Mouse (Mus musculus) small intestine, adult 2 months (tissue): ENCODE measurements around the gene Tead3. TPM values are rescaled to one million over a fixed set of nuclear protein-coding genes. Genes with fewer than 3 reads are reported as not detected.
"Not testable (repeated sequence)": the region's sequence is repeated elsewhere in the genome, so short reads cannot be mapped to it uniquely, and the experiment has no call there.

Experiments used
- H3K27ac ChIP-seq: fragments of 200-500 bp; 2 replicates; pipeline ENCODE4 v1.5.1; 2012; ENCODE audit warnings: low read depth, low read length, control low read depth, inconsistent platforms; ENCODE audit not compliant: insufficient read depth
- H3K27me3 ChIP-seq: fragments of 200-500 bp; 2 replicates; pipeline ENCODE4 v1.6.1; 2012; ENCODE audit warnings: mild to moderate bottlenecking, moderate library complexity, low read length, inconsistent platforms; ENCODE audit not compliant: control insufficient read depth, insufficient read depth
- H3K36me3 ChIP-seq: fragments of 200-500 bp; 2 replicates; pipeline ENCODE4 v1.6.1; 2012; ENCODE audit warnings: mild to moderate bottlenecking, low read length, control low read depth, inconsistent platforms; ENCODE audit not compliant: control insufficient read depth, insufficient read depth
- H3K4me1 ChIP-seq: fragments of 200-500 bp; 2 replicates; pipeline ENCODE4 v1.6.1; 2012; ENCODE audit warnings: low read length, inconsistent platforms, mixed read lengths; ENCODE audit not compliant: control insufficient read depth, insufficient read depth, insufficient read length
- H3K4me3 ChIP-seq: fragments of 200-500 bp; 2 replicates; pipeline ENCODE4 v1.5.1; 2012; ENCODE audit warnings: low read depth, mild to moderate bottlenecking, control low read depth, inconsistent platforms, low read length, moderate library complexity
- CTCF ChIP-seq: fragments of 200-500 bp; IDR thresholded peaks from 2 replicates; pipeline ENCODE4 v1.5.1; 2012; ENCODE audit warnings: low read depth, mild to moderate bottlenecking, control low read depth, inconsistent platforms, low read length, moderate library complexity, mixed read lengths; ENCODE audit not compliant: insufficient replicate concordance, insufficient read length; ENCODE audit errors: extremely low read depth
- POLR2A ChIP-seq: fragments of 200-500 bp; IDR thresholded peaks from 2 replicates; pipeline ENCODE4 v1.6.1; 2012; ENCODE audit warnings: low read depth, mild to moderate bottlenecking, control low read depth, inconsistent platforms, low read length, moderate library complexity
- WGBS: fragments of 180-500 bp; shearing (Covaris S2); methylation state at CpG from one replicate; pipeline ENCODE4 v1.1.7; 2018; 5-methylcytosine and 5-hydroxymethylcytosine counted together
- polyA plus RNA-seq: library from polyadenylated mRNA; depleted of rRNA; stranded (reverse); fragments of >200 nt; gene quantifications from 2 replicates; pipeline ENCODE4 v1.2.3, GENCODE M21; 2012

Tead3 gene
- polyA plus RNA-seq, 1 experiment: 36.7 TPM

DNA sequence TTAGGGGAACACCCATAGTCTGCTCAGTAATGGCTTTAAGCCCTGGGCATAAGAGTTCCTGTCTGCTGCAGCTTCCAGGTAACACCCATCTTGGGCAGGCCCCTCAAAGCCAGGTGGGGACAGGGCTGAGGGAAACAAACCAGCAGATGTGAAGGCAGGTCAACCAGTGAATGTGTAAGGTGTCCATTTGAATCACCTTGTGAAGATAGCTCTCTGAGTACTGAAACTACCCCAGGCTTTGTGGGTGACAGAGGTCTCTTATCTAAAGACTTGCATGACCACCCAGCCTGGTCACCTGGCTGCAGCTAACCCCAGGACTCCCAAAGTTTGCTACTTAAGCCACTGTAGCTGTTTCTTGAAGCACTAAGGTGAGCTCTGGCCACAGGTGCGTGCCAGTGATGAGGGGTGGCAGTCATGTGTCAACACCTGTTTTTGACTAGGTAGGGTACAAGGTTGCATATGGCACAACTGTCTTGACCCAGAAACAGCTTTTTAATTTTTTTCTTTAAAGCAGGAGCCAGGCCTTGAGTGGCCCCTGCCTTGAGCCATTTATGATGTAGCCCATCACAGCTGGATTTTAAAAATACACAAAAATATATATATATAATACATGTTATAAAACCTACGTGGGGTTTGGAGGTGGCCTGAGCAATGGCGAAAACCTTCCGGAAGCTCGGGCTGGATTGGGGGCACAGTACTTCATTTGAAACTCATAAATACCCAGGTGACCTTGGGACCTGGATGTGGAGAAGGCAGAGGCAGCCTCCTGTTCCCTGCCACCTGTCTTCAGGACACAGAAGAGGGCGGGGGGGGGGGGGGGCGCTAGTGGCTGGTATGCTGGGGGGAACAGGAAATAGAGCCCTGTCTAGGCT, 19.1 kb downstream of the Tead3 start:
- no peaks in the 10 kb centered on the region for H3K27me3 ChIP-seq
- H3K36me3 ChIP-seq: peaks cover 56% of the 10 kb centered on the region
- WGBS: 26% methylated on average over 6 of the region's 7 CpGs
- no peak overlapping the region for H3K4me3 ChIP-seq
- no peak overlapping the region for H3K27ac ChIP-seq
- peaks cover 6% of the 10 kb centered on the region; the same call in 1 of the 2 replicates for H3K4me1 ChIP-seq
- no peak for TF ChIP-seq CTCF
- TF ChIP-seq POLR2A: no peak

DNA sequence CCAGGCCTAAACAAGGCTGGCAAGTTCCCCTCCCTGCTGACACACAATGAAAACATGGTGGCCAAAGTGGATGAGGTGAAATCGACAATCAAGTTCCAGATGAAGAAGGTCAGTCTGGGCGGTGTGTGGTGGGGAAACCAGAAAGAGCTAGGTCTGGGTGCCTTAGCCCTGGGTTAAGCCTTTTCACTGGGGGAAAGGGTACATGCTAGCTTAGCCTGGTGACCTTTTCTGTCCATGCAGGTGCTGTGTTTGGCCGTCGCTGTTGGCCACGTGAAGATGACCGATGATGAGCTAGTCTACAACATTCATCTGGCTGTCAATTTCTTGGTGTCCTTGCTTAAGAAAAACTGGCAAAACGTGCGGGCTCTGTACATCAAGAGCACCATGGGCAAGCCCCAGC, 20.0 kb downstream of the Tead3 start:
- 29% methylated on average over 8 of the region's 8 CpGs for WGBS
- peaks cover 52% of the 10 kb centered on the region for H3K36me3 ChIP-seq
- H3K4me1 ChIP-seq, H3K4me3 ChIP-seq, H3K27ac ChIP-seq, H3K27me3 ChIP-seq: not testable (repeated sequence)

DNA sequence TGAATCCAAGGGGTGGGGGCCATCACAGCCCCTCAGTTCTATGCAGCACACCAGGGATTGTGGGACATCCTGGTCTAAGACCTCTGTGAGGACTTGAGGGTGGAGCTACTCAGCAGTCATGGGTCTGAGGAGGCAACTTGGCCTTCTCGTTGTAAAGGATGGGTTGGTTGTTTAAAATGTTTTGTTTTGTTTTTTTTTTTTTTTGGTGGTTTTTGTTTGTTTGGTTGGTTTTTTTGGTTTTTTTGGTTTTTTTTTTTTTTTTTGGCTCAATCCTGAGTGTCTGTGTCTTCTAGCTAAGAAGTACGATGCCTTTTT, 20.4 kb downstream of the Tead3 start:
- Histone ChIP-seq H3K27ac (peak overlapping the region; percentile 22; the same call in 1 of the 2 replicates), H3K27me3 (no peaks in the 10 kb centered on the region), H3K4me3 (peak overlapping the region; percentile 70), H3K36me3 (peaks cover 51% of the 10 kb centered on the region), H3K4me1 (peaks cover 6% of the 10 kb centered on the region; the same call in 1 of the 2 replicates)
- TF ChIP-seq CTCF (no peak), POLR2A (no peak)
- WGBS: 12% methylated on average over 2 of the region's 2 CpGs

DNA sequence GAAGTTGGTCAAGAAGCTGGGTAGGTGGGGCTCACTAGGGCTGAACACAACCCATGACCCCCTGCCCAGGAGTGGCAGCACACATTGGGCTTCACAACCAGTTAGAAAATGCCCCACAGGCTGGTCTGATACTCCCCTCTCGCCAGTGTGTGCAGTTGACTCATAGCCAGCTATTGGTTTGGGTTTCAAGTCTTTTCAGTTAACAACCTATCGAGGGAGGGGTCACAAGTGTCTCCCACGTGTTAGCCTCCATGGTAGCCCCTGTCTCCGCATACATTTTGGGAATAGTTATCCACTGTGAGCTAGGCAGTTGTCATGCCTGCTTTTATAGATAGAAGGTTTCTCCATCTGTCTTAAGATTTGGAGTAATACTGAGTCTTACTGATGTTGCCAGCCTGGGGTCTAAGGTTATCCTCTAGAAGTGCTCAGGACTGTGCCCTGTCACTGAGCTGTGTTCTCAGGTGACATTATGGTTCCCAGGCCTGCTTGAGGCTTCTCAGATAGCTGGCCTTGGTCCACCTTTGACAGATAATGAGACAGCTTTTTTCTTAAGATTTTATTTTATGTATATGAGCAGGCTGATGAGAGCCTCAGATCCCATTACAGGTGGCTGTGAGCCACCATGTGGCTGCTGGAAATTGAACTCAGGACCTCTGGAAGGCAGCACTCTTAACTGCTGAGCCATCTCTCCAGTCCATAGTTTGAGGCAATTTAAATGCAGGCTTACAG, 20.9 kb downstream of the Tead3 start:
- peaks cover 6% of the 10 kb centered on the region; the same call in 1 of the 2 replicates for H3K4me1 ChIP-seq
- WGBS: 4% methylated on average over 4 of the region's 4 CpGs
- no peaks in the 10 kb centered on the region for H3K27me3 ChIP-seq
- peak overlapping the region; percentile 76 for H3K27ac ChIP-seq
- H3K4me3 ChIP-seq: peak overlapping the region; percentile 70
- TF ChIP-seq CTCF: no peak
- no peak for TF ChIP-seq POLR2A
- peaks cover 47% of the 10 kb centered on the region for H3K36me3 ChIP-seq

DNA sequence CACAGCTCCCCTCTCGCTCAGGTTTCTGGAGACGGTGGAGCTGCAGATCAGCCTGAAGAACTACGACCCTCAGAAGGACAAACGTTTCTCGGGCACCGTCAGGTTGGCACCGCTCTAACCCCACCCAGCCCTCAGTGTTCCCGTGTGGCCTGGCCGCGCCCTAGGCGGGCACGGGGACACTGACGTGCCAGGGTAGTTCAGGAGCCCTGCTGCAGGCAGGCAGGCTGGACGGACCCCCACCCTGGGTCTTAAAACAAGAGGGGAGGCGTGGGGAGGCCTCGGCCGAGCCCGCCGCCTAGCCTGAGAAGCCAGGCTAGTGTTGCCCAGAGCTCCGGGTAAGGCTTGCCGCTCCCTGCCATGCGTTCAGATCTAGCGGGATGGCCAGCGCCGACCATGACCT, 21.7 kb downstream of the Tead3 start:
- H3K4me3 ChIP-seq: peak overlapping the region; percentile 70
- peaks cover 41% of the 10 kb centered on the region for H3K36me3 ChIP-seq
- TF ChIP-seq CTCF: no peak
- TF ChIP-seq POLR2A: no peak
- H3K27ac ChIP-seq: peak overlapping the region; percentile 76
- under 1% methylated on average over 25 of the region's 25 CpGs for WGBS
- H3K4me1 ChIP-seq: peaks cover 6% of the 10 kb centered on the region; the same call in 1 of the 2 replicates
- H3K27me3 ChIP-seq: no peaks in the 10 kb centered on the region

DNA sequence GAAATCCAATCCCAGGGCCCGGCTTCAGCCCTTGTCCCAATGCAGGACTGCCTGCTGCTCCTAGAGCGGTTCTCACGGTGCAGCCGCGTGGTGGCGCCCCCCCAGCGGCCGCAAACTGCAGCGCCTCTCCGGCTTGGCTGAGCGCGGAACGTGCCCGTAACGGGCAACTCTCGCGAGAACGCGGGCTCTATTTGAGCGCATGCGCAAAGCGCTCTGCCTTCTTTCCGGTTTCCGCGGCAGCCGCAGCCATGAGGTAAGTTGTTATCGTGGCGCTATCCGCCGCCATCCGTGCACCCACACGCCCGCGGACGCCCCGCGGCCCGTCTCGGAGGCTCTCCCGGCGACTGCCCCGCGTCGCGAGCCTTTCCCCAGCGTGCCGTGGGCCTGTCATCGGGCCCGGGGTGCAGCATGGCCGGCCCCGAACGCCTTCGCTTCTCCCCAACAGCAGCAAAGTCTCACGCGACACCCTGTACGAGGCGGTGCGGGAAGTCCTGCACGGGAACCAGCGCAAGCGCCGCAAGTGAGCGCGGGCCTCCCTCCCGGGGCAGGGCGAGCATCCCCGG, 22.2 kb downstream of the Tead3 start, which contains the start of gene Rpl10a:
Rpl10a (plus strand) TSS at position 106 of the 563 bp plus-strand sequence.
- under 1% methylated on average over 67 of the region's 67 CpGs for WGBS
- TF ChIP-seq POLR2A: peak; percentile 75
- peak; percentile 73 for TF ChIP-seq CTCF
- H3K4me3 ChIP-seq: peak within 1 kb of the TSS; percentile 70
- peak within 1 kb of the TSS; percentile 76 for H3K27ac ChIP-seq
- peaks cover 39% of the 10 kb centered on the region for H3K36me3 ChIP-seq
- H3K4me1 ChIP-seq: peaks cover 6% of the 10 kb centered on the region; the same call in 1 of the 2 replicates
- H3K27me3 ChIP-seq: no peaks in the 10 kb centered on the region

DNA sequence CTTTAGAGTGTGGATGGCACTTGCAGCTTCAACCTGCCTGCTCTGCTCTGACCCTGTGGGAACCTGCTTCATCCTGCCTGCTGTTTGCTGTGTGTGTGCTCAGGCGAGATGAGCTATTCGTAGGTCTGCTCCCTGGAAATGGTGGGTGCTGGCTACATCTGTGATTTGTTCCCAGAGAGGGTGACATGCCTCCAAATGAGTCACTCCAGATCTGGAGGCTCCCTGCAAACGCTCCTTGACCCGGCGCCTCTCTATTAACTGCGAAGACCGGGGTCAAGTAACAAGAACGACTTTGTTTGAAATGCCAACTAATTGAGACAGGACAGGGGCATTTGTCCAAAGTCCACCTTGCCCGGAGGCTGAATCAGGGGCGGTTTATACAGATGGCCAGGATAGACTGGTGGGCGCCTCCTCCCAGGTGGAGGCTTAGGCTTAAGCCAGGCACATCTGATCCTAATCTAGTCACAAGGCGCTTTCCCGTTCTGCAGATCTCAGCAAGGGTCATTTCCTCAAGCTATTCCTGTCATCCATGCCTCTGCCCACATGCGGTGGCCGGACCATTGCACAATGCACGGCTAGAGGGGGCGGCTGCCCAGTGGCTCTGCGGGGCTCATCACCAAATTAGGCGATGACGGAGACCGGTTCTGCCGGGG, 22.8 kb downstream of the Tead3 start:
- H3K27me3 ChIP-seq: no peaks in the 10 kb centered on the region
- TF ChIP-seq CTCF (no peak), POLR2A (no peak)
- peaks cover 6% of the 10 kb centered on the region; the same call in 1 of the 2 replicates for H3K4me1 ChIP-seq
- WGBS: 5% methylated on average over 22 of the region's 22 CpGs
- peak overlapping the region; percentile 70 for H3K4me3 ChIP-seq
- peaks cover 35% of the 10 kb centered on the region for H3K36me3 ChIP-seq
- H3K27ac ChIP-seq: peak overlapping the region; percentile 73
